Mouse (Mus musculus) G1E (cell line): ENCODE results near the gene Map7d2.

Experiments
- CTCF ChIP-seq: IDR thresholded peaks from 2 replicates; pipeline ENCODE4 v1.5.1; 2012; ENCODE audit warnings: low read depth, low read length, inconsistent platforms, mixed read lengths
- GATA1 ChIP-seq: IDR thresholded peaks from 2 replicates; pipeline ENCODE4 v1.6.1; 2012; ENCODE audit warnings: borderline replicate concordance, low read length, inconsistent platforms, mixed read lengths

GRCm38 (mm10) chrX:159414130-159414828 lies at the start of gene Map7d2:
- TF ChIP-seq CTCF = no peak
- TF ChIP-seq GATA1 = no peak
